Mouse (Mus musculus) hindbrain, embryonic 12.5 days (tissue): Measurements from ENCODE around the gene Ess2. TPM values are rescaled to one million over a fixed set of nuclear protein-coding genes. Genes with fewer than 3 reads are reported as not detected.

Experiments used
- ATAC-seq: fragments of 200-750 bp; cut with Nextera tagmentation; 2 replicates; pipeline ENCODE4 v1.8.0; 2017; ENCODE audit warnings: moderate TSS enrichment; ENCODE audit not compliant: low FRiP score
- H3K27ac ChIP-seq: fragments of 300-500 bp; sonication (generic); 2 replicates; pipeline ENCODE4 v1.5.1; 2016; ENCODE audit warnings: mild to moderate bottlenecking
- H3K27me3 ChIP-seq: fragments of 300-500 bp; sonication (generic); 2 replicates; pipeline ENCODE4 v1.6.1; 2016; ENCODE audit warnings: mild to moderate bottlenecking
- H3K36me3 ChIP-seq: fragments of 300-500 bp; sonication (generic); 2 replicates; pipeline ENCODE4 v1.6.1; 2016; ENCODE audit warnings: mild to moderate bottlenecking
- H3K4me1 ChIP-seq: fragments of 300-500 bp; sonication (generic); 2 replicates; pipeline ENCODE4 v1.6.1; 2016
- H3K4me2 ChIP-seq: fragments of 300-500 bp; sonication (generic); replicated peaks from 2 replicates; pipeline ENCODE4 v1.6.1; 2016; ENCODE audit warnings: mild to moderate bottlenecking
- H3K4me3 ChIP-seq: fragments of 300-500 bp; sonication (generic); 2 replicates; pipeline ENCODE4 v1.5.1; 2016; ENCODE audit warnings: mild to moderate bottlenecking
- H3K9ac ChIP-seq: fragments of 300-500 bp; sonication (generic); 2 replicates; pipeline ENCODE4 v1.6.1; 2016; ENCODE audit warnings: mild to moderate bottlenecking, moderate library complexity
- H3K9me3 ChIP-seq: fragments of 300-500 bp; sonication (generic); replicated peaks from 2 replicates; pipeline ENCODE4 v1.6.1; 2016; ENCODE audit warnings: mild to moderate bottlenecking
- WGBS: fragments of 180-500 bp; shearing (Covaris S2); methylation state at CpG from one replicate; pipeline ENCODE4 v1.1.7; 2016; 5-methylcytosine and 5-hydroxymethylcytosine counted together
- polyA plus RNA-seq: library from polyadenylated mRNA; unstranded; fragments of >200 nt; fragmentation: Nextera tagmentation; extraction: Ambion mirVana; gene quantifications from 2 replicates; pipeline ENCODE4 v1.2.1, GENCODE M21; 2016

Ess2 gene
- polyA plus RNA-seq, 1 experiment from 2014 or later = 51.1 TPM

GRCm38 (mm10) chr16:17876096-17876495, 35.1 kb downstream of the Ess2 start:
- Histone ChIP-seq H3K4me3 (no peak overlapping the region), H3K9ac (no peak overlapping the region), H3K36me3 (peaks cover 15% of the 10 kb centered on the region), H3K9me3 (no peaks in the 10 kb centered on the region), H3K27ac (no peak overlapping the region), H3K4me1 (no peaks in the 10 kb centered on the region), H3K27me3 (no peaks in the 10 kb centered on the region), H3K4me2 (no peak overlapping the region)
- WGBS = 93% methylated on average over 1 of the region's 1 CpGs
- ATAC-seq = no peak

GRCm38 (mm10) chr16:17875174-17875573, 36.0 kb downstream of the Ess2 start:
- H3K4me1 ChIP-seq = no peaks in the 10 kb centered on the region
- H3K27ac ChIP-seq = no peak overlapping the region
- ATAC-seq = no peak
- H3K27me3 ChIP-seq = no peaks in the 10 kb centered on the region
- no peaks in the 10 kb centered on the region for H3K9me3 ChIP-seq
- WGBS = 84% methylated on average over 4 of the region's 4 CpGs
- no peak overlapping the region for H3K4me3 ChIP-seq
- H3K4me2 ChIP-seq = no peak overlapping the region
- peaks cover 25% of the 10 kb centered on the region for H3K36me3 ChIP-seq
- H3K9ac ChIP-seq = no peak overlapping the region

GRCm38 (mm10) chr16:17872995-17873394, 38.2 kb downstream of the Ess2 start:
- H3K4me3 ChIP-seq = no peak overlapping the region
- H3K9me3 ChIP-seq = no peaks in the 10 kb centered on the region
- H3K4me1 ChIP-seq = no peaks in the 10 kb centered on the region
- ATAC-seq = no peak
- no peaks in the 10 kb centered on the region for H3K27me3 ChIP-seq
- H3K36me3 ChIP-seq = peaks cover 35% of the 10 kb centered on the region
- H3K27ac ChIP-seq = no peak overlapping the region
- WGBS = 62% methylated on average over 4 of the region's 4 CpGs
- 0 out of 2 replicates have a peak overlapping the region, but pooled peaks have one; percentile 24 for H3K9ac ChIP-seq
- no peak overlapping the region for H3K4me2 ChIP-seq

GRCm38 (mm10) chr16:17871248-17871647, 39.9 kb downstream of the Ess2 start:
- no peak for ATAC-seq
- H3K27me3 ChIP-seq = no peaks in the 10 kb centered on the region

GRCm38 (mm10) chr16:17865770-17866169, 45.4 kb downstream of the Ess2 start:
- no peak overlapping the region for H3K9ac ChIP-seq
- no peak overlapping the region for H3K4me3 ChIP-seq
- peaks cover 30% of the 10 kb centered on the region for H3K36me3 ChIP-seq
- WGBS = 79% methylated on average over 6 of the region's 6 CpGs
- H3K27ac ChIP-seq = no peak overlapping the region
- ATAC-seq = no peak
- no peaks in the 10 kb centered on the region for H3K27me3 ChIP-seq
- no peaks in the 10 kb centered on the region for H3K4me1 ChIP-seq
- no peak overlapping the region for H3K4me2 ChIP-seq
- H3K9me3 ChIP-seq = no peaks in the 10 kb centered on the region

More at GRCm38 (mm10) chr16:17871248-17871647, 39.9 kb downstream of the Ess2 start:
- Histone ChIP-seq H3K27ac (no peak overlapping the region), H3K4me3 (no peak overlapping the region), H3K4me1 (no peaks in the 10 kb centered on the region), H3K36me3 (peaks cover 38% of the 10 kb centered on the region), H3K4me2 (no peak overlapping the region), H3K9me3 (no peaks in the 10 kb centered on the region), H3K9ac (no peak overlapping the region)
- WGBS = 91% methylated on average over 5 of the region's 5 CpGs

GRCm38 (mm10) chr16:17865293-17865692, 45.9 kb downstream of the Ess2 start:
- no peaks in the 10 kb centered on the region for H3K27me3 ChIP-seq
- no peak overlapping the region for H3K9ac ChIP-seq
- WGBS = 94% methylated on average over 2 of the region's 2 CpGs
- H3K9me3 ChIP-seq = no peaks in the 10 kb centered on the region
- H3K36me3 ChIP-seq = peaks cover 29% of the 10 kb centered on the region
- H3K27ac ChIP-seq = no peak overlapping the region
- no peak overlapping the region for H3K4me2 ChIP-seq
- H3K4me1 ChIP-seq = no peaks in the 10 kb centered on the region
- ATAC-seq = no peak
- no peak overlapping the region for H3K4me3 ChIP-seq

GRCm38 (mm10) chr16:17858592-17858991, 52.6 kb downstream of the Ess2 start:
- no peak for ATAC-seq
- H3K27me3 ChIP-seq = no peaks in the 10 kb centered on the region
- H3K9ac ChIP-seq = no peak overlapping the region
- H3K9me3 ChIP-seq = no peaks in the 10 kb centered on the region
- no peak overlapping the region for H3K4me3 ChIP-seq
- H3K4me2 ChIP-seq = no peak overlapping the region
- H3K4me1 ChIP-seq = no peaks in the 10 kb centered on the region
- H3K27ac ChIP-seq = no peak overlapping the region
- H3K36me3 ChIP-seq = peaks cover 66% of the 10 kb centered on the region

- ATAC-seq = no peak
- WGBS = 95% methylated on average over 7 of the region's 7 CpGs
- Histone ChIP-seq H3K27me3 (no peaks in the 10 kb centered on the region), H3K9ac (no peak overlapping the region), H3K9me3 (no peaks in the 10 kb centered on the region), H3K36me3 (peaks cover 77% of the 10 kb centered on the region), H3K27ac (no peak overlapping the region), H3K4me2 (no peak overlapping the region), H3K4me1 (no peaks in the 10 kb centered on the region), H3K4me3 (no peak overlapping the region)
These were observed 54.0 kb downstream of the Ess2 start for GRCm38 (mm10) chr16:17857157-17857556.

- peaks cover 87% of the 10 kb centered on the region for H3K36me3 ChIP-seq
- ATAC-seq = no peak
- H3K9me3 ChIP-seq = no peaks in the 10 kb centered on the region
- no peaks in the 10 kb centered on the region for H3K27me3 ChIP-seq
- no peaks in the 10 kb centered on the region for H3K4me1 ChIP-seq
- WGBS = 94% methylated on average over 2 of the region's 2 CpGs
- no peak overlapping the region for H3K27ac ChIP-seq
- no peak overlapping the region for H3K4me2 ChIP-seq
- H3K9ac ChIP-seq = no peak overlapping the region
- no peak overlapping the region for H3K4me3 ChIP-seq
These were observed 57.9 kb downstream of the Ess2 start for GRCm38 (mm10) chr16:17853263-17853662.

GRCm38 (mm10) chr16:17851860-17852259, 59.3 kb downstream of the Ess2 start:
- Histone ChIP-seq H3K4me3 (no peak overlapping the region), H3K4me2 (no peak overlapping the region), H3K4me1 (no peaks in the 10 kb centered on the region), H3K9me3 (no peaks in the 10 kb centered on the region), H3K27ac (no peak overlapping the region), H3K36me3 (peaks cover 85% of the 10 kb centered on the region), H3K9ac (no peak overlapping the region), H3K27me3 (no peaks in the 10 kb centered on the region)
- 100% methylated on average over 1 of the region's 1 CpGs for WGBS
- no peak for ATAC-seq

GRCm38 (mm10) chr16:17851331-17851730, 59.8 kb downstream of the Ess2 start:
- ATAC-seq = no peak
- Histone ChIP-seq H3K27ac (no peak overlapping the region), H3K4me3 (no peak overlapping the region), H3K9me3 (no peaks in the 10 kb centered on the region), H3K4me2 (no peak overlapping the region), H3K9ac (no peak overlapping the region), H3K36me3 (peaks cover 85% of the 10 kb centered on the region), H3K4me1 (no peaks in the 10 kb centered on the region), H3K27me3 (no peaks in the 10 kb centered on the region)
- 96% methylated on average over 5 of the region's 5 CpGs for WGBS
